Mouse (Mus musculus): ENCODE results near the gene Npepl1.
A peak's percentile ranks its signal among the peaks of the same experiment; 100 is the strongest.

The Npepl1 gene

DNA sequence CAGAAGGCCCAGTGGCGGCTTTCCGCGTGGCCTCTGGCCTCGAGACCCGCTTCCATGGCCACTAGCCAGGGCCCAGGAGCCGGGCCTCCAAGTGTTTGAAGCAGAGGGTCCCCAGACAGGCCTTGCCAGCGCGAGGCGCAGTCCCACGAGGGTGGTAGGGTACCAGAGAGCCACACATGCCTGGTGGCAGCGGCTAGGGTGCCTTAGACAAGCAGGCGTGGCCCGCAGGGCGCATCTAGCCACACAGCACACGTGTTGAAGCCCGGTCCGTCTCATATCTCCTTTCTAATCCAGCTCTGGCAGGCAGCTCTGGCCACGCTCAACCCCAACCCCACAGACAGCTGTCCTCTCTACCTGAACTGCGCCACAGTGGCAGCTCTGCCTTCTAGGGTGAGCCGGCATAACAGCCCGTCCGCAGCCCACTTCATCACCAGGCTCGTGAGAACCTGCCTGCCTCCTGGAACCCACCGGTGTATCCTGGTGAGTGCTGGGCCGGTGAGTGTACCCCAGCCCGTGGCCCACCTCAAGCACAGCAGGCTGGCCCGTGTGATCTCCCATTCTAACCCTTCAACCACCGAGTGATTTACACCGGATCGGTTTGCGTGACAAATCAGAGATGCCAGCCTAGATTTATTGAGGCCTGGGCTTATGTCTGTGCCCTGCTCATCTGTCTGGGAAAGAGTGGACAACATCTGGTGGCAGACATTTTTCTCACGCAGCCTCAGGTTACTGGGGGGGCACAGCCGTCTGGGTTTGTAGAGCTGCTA lies 817 bp downstream of the Npepl1 start:
- peak in 1 of 2 experiments; percentile 30 for DNase-seq (ENCODE audit: low spot score in 2 of 2)

GRCm38 (mm10) chr2:174112931-174113330 lies 2.8 kb downstream of the Npepl1 start:
- DNase-seq (ENCODE audit: low spot score in 2 of 2), result no peak

GRCm38 (mm10) chr2:174114148-174114864 lies 4.2 kb downstream of the Npepl1 start:
- no peak for DNase-seq (ENCODE audit: low spot score in 2 of 2)

DNA sequence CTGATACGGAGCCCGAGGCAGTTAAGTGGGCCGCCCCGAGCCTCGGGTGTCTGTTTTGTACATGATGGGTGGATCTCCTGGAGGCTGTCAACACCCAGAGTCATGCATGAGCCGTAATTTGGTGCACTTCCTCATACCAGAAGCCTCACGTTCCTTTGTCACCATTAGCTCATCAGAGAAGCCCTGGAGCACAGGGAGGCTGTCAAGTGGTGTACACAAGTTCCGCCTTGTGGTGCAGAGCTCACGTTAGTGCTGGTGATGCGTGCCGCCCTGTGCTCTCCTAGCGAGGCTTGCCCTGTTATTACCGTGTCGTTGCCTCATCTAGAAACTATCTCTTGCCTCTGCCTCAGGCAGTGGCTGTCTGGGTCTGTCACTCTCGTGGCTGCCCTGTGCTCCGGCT lies 6.8 kb downstream of the Npepl1 start:
- DNase-seq (ENCODE audit: low spot score in 2 of 2), result no peak

- DNase-seq (ENCODE audit: low spot score in 2 of 2), result peak in 1 of 2 experiments; percentile 18
Observed at GRCm38 (mm10) chr2:174118141-174118540, 8.0 kb downstream of the Npepl1 start.

- peak in 1 of 2 experiments; percentile 15 for DNase-seq (ENCODE audit: low spot score in 2 of 2)
Observed at GRCm38 (mm10) chr2:174119259-174119658, 9.1 kb downstream of the Npepl1 start.

DNA sequence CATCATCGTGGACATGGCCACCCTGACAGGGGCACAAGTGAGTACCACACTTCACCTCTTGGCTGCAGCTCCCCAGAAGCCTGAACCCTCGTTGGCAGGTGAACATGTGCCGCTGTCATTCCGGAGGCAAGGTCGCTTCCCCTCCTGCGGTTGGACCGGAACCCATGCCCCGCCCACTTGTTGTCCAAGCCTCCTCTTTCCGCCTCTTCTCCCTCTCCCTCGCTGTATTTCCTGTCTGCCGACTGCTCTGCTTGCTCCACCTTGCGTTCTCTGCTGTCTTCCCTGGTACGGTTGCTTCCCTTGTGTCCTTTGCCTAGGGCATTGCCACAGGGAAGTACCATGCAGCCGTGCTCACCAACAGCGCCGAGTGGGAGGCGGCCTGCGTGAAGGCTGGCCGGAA lies 10.5 kb downstream of the Npepl1 start:
- DNase-seq (ENCODE audit: low spot score in 2 of 2), result no peak

- DNase-seq (ENCODE audit: low spot score in 2 of 2), result no peak
Observed at GRCm38 (mm10) chr2:174121411-174121947, 11.3 kb downstream of the Npepl1 start.

- peak in 1 of 2 experiments; percentile 8 for DNase-seq (ENCODE audit: low spot score in 2 of 2)
Observed at GRCm38 (mm10) chr2:174122331-174122730, 12.2 kb downstream of the Npepl1 start.

- DNase-seq (ENCODE audit: low spot score in 2 of 2), result peak in 1 of 2 experiments; percentile 15
Observed at GRCm38 (mm10) chr2:174123731-174124130, 13.6 kb downstream of the Npepl1 start.

DNA sequence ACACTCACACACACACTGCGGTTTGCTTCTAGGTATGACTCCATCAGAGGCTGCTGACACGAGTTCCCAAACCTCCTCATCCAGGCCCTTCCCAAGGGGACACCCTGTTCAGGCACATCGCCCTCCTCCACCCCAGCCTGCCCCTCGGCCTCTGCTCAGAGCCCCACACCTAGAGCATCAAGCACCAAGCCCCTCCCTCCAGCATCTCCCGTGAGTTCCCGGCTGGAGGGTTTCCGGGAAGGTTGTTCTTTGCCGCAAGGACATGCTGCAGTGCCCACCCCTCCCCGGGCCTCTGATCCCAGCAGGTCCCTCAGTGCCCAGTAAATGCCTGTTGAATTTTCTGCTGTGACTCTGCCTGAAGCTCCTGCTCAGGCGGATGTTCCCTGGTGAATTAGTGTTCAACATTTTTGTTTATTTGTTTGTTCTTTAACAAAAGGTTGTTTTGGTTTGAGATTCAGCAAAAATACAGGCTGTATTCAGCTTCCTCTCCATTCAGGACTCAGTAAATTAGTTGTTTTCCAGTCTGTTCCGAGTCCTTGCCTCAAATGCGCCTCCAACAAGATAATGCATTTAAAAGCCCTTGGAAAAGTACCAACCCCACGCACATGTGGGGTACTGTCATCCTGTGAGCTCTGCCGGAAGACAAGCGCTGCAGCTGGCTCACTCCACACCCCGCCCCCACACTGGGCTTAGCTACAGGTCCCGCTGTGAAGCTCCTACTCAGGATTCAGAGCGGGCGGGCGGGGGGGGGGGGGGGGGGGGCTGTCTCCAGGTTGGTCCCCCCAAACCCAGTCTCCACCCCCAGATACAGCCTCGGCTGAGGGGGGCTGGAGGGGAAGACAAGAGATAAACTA lies 16.6 kb downstream of the Npepl1 start:
- peak; percentile 84 to 87 for DNase-seq (ENCODE audit: low spot score in 2 of 2)

- no peak for DNase-seq (ENCODE audit: low spot score in 2 of 2)
Observed at GRCm38 (mm10) chr2:174127376-174127713, 17.2 kb downstream of the Npepl1 start.

DNA sequence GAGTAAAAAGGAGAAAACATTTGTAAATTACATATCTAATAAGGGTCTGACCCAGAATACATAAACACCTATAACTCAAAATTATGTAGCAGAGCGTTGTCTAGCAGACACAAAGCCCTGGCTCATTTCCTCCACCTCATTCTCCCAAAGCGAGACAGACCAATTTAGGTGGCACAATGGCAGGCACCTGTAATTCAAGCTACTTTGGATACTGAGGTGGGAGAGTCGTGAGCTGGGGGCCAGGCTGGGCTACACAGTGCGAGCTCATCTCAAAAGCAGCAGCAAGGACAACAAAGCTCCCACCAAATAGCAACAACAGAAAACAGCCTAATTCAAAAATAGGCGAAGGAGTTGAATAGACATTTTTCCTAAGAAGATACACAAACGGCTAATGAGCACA lies 18.8 kb downstream of the Npepl1 start:
- no peak for DNase-seq (ENCODE audit: low spot score in 2 of 2)

DNA sequence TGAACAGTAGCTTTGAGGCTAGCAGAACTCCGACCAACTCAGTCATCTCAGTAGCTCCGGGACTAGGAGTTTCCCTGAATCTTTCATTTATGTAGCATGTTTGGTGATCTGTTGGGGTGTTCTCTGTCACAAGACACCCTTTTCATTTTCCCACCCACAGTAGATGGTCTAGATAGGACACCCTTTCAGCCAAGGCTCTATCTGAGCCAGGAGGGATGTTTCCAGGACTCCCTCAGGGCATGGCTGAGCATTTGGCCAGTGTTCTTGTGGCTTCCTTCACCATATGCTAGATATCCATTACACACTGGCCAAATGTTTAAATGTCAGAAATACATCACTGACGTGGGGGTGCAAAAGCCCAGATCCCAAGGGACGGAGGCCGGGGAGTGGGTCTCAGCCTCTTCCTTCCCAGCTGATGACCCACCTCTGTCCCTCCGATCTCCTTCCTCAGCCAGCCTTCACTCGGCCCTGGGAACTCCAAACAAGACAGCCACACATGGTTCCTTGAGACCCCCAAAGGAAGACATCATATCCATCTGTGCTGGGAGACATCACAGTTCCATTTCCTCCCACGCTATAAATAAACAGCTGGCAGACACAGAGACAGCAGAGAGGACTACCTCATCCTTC lies 20.4 kb downstream of the Npepl1 start:
- DNase-seq (ENCODE audit: low spot score in 2 of 2), result no peak

DNA sequence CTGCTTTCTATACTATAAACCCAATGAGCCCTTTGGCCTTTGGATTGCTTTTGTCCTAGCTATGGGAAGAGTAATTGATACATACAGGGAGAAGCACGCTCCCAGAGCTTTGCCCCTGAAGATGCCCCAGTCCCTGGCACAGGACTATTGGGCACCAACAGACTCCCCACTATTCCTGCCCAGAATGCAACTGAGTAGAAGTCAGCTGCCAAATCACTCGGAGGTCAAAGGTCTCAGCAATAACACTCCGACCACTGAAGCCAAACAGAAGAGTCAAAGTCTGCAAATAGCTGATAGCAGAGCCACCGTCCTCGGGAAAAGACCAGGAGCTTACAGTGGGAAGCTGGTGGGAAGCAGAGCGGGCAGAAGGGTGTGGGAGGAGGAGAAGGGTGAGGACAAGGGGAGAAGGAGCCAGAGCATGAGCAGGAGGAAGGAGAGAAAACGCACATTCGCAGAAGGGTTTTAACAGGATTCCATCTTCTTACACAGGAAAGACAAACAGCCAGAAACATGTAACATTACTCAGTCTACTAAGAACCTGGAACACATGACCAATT lies 22.3 kb downstream of the Npepl1 start:
- DNase-seq (ENCODE audit: low spot score in 2 of 2), result no peak

DNA sequence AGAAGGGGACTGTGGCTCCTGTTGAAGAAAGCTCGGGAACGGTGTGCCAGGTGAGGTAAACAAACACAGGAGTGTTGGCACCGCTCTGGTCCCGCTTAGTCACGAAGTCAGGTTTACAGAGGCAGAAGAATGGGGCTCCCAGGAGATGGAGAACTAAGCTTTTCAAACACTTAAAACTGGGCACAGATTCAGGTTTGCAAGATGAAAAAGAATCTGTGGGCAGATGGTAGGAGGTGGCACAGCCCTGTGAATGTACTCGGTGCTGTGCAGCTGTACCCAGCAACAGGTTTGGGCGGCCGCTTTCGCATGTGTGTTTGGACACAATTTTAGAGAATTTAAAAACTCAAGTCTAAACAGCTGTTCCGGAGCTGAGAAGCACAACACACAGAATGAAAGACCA lies 48.9 kb downstream of the Npepl1 start:
- peak; percentile 72 to 83 for DNase-seq (ENCODE audit: low spot score in 2 of 2)

DNA sequence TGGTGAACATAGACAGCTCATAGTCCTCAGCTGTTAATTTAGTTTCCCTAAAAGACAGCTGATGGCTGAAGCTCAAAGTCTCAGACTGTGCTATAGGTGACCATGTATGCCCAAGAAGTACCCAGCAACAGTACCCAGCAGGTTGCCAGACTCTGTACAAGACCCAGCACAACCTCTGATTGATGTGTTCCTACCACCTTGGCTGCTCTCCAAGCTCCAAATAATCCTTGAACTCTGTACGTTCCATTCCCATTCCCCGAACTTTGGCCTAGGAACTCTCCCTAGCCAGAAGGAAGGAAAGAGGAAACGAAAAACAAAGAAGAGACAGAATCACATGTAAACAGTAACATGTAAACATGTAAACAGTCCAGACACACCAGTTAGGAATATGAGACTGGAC lies 50.3 kb downstream of the Npepl1 start:
- no peak for DNase-seq (ENCODE audit: low spot score in 2 of 2)

Data from right cerebral cortex, postnatal 10 days (tissue).